Mouse (Mus musculus) frontal cortex, adult 2 months (tissue): ENCODE measurements around the gene Flrt3. TPM values are rescaled to one million over a fixed set of nuclear protein-coding genes. Genes with fewer than 3 reads are reported as not detected.

Source experiments
- DNase-seq, 2 experiments: peaks; one replicate each; pipeline ENCODE4 v3.0.0; 2022; ENCODE audit warnings: low spot score in 1 of 2; ENCODE audit errors: extremely low spot score in 1 of 2
- polyA plus RNA-seq: library from polyadenylated mRNA; depleted of rRNA; stranded (reverse); fragments of >200 nt; gene quantifications from 2 replicates; pipeline ENCODE4 v1.2.3, GENCODE M21; 2012; rRNA removed

Gene Flrt3
- polyA plus RNA-seq = 6.8 and 8.4 TPM in 2 replicates

DNA sequence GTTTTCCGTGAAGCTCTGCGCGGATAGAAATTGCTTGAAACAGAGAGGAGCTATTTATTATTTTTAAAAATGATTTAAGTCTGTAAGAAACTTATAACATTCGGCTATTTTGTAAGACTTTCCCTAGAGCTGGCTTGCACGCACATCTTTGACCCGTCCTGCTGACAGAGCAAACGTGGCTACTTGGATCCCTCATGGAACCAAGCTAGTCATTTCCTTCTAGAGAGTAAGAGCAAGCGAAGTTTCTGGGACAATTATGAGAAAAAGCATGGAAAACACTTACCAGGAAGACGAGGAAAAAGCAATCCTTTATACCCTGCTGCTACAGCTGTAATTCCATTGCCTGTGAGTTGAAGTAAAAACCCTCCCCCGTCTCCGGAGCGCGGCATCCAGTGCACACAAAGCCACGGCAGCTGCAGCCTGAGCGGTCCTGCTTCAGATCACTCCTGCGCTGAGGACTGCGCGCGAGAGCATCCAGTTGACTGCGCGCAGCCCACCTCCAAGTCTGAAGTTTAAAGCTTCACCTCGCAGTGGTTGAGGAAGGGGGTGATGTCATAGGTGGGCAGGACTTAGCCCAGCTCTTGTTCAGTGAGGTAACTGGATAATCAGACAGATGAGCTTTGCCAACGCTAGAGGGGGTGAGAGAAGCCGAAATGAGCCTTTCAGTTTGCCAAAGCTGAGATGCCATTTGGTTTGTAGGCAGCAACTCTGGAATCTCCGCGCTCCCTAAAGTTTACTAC, at the start of gene Flrt3:
Flrt3 (minus strand) TSS at position 507 of the 740 bp plus-strand sequence.
- DNase-seq = peak; percentile 96 to 98

DNA sequence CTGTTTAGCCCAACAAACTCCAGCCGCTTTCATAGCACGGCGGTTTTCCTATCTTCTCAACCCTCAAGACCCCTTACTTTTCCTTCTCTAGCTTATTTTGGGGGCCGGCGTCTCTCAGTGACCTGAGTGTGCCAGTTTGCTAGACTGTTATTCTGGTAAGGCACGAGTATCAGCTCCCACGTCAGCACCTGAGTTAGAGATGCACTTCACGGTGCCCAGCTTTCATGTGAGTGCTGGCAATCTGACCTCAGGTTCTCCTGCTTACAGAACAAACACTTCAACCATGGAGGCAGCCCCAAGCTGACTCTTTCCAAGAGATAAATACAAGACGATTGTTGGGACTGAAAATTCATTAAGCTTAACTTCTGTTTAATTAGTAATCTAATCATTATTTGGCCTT, 46.1 kb upstream of the Flrt3 start:
- no peak for DNase-seq

GRCm38 (mm10) chr2:140715822-140716221, 44.6 kb upstream of the Flrt3 start:
- no peak for DNase-seq

DNA sequence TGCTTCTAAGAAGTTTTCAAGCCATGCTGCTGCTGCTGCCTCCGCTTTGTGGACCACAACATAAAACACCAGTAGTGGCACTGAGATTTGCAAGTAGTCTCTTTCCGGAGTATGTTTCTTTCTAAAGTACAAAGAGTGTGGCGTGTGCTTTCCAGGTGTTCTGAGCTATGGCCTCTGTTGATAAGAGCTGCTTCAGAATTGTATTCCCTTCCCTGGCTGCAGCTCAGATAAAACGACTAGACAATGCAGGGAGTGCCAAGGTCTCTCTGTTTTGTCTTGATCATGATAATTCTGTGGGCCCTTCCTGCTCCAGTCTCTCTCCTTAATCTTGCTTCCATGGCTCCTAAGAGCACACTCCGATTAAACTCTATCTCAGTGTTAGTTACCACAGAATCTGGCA, 36.3 kb upstream of the Flrt3 start:
- no peak for DNase-seq

GRCm38 (mm10) chr2:140705278-140705677, 34.0 kb upstream of the Flrt3 start:
- DNase-seq = no peak

DNA sequence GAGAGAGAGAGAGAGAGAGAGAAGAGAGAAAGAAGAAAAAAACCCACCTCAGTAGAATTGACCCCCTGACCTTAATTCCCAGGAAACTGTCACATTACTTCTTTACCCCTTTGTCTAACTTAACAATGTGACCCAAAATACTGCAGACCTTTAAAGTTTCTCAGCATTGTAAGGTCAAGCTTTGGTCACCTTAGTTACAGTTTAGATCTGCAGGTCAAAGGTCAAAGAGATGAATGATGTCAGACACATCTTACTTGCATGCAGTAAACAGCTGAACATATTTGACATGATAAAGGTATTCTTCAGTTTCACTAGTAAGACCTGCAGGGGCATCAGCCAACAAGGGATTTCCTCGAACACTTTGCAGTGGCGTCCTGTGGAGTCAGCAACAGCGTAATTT, 32.9 kb upstream of the Flrt3 start:
- no peak for DNase-seq

DNA sequence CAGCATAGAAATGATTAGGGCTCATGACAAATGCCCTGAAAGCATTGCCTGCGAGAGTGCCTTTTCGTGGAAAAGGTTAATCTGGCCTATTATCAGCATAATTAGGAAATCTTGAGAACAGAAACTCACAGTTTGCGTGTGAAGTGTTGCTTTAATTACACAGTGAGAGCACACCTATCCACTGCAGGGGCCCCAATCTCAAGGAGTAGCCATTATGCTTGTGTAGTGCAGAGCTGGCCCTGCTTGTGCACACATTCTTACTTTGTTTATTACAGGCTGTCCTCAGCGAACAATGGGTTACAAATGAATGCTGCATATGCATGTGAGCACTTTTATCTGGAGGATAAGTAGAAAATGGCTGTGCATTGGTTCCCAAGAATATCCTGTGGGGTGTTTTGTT, 32.1 kb upstream of the Flrt3 start:
- no peak for DNase-seq

GRCm38 (mm10) chr2:140698585-140698984, 27.3 kb upstream of the Flrt3 start:
- no peak for DNase-seq

- no peak for DNase-seq
These were observed 22.6 kb upstream of the Flrt3 start for GRCm38 (mm10) chr2:140693845-140694244.

GRCm38 (mm10) chr2:140692461-140692860, 21.2 kb upstream of the Flrt3 start:
- no peak for DNase-seq

- no peak for DNase-seq
These were observed 20.1 kb upstream of the Flrt3 start for GRCm38 (mm10) chr2:140691403-140691802.

DNA sequence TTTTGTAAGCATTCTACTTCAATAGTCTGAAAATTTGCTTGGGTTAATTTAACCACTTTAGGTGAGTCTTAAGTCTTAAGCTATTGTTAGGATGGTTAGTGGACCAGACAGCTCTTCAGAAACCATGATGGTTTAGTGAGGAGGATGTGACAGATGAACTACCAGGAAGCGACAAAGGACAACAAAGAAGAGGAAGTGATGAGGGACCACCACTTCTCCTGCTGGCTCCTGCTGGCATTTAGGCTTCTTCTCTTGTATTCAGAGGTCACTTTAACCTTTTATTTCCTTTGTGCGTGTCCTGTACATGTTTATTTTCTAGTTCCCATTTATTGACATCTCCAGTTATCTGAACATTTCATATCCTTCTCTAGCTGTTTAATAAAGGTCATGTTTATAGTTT, 19.6 kb upstream of the Flrt3 start:
- DNase-seq = no peak

DNA sequence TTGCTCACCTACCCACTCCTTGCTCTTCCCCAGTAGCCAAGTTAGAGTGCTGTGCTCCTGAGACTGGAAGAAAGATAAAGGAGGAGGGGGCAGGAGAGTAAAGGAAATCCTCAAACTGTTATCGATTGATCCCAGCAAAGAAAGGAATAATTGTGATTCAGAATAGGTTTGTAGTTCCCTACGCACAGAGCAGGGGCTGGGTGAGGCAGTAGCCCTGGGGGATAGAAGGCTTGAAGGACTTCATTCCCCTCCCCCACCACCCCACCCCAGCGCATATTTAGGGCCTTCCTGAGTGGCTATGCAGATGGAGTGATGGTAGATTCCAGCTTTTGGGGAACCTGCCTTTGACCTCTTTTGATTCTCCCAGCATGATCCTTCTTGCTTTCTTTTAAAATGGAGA, 5.5 kb upstream of the Flrt3 start:
- no peak for DNase-seq

DNA sequence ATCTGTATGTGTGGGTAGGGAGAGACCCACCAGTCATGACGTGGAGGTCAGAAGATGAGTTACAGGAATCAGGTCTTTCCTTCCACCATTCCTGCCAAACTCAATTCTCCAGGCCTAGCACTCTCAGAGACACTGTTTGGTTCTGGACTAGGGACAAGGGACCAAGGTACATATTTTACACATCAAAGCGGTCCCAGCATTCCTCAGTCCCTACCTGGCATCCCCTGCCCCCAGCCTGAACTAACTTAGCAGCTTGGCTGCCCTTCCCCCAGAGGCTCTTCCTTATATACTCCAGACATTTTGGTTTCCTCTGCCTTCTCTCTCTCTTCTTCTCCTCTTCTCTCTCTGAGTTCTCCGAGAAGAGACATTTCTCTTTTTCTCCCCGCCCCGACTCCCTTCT, 2.2 kb upstream of the Flrt3 start:
- no peak for DNase-seq

DNA sequence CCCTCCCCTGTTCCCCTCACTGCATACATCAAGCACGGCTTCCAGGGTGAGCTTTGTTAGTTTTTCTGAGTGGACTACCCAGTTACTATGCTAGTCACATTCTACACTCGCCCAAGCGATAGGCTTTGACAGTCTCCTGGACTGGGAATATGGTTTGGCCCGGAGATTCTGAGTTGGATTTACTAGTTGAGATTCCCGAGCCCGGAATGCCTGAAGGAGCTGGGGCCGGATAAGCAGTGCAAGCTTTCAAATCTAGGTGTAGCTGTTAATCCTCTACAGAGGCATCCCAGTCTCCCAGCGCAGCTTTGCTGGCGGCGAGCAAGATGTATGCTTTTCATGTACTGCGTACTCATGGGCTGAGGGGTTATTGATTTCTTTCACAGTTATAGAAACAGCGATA, 812 bp downstream of the Flrt3 start:
- peak; percentile 40 to 71 for DNase-seq

- no peak for DNase-seq
These were observed 1.5 kb downstream of the Flrt3 start for GRCm38 (mm10) chr2:140669786-140670185.

DNA sequence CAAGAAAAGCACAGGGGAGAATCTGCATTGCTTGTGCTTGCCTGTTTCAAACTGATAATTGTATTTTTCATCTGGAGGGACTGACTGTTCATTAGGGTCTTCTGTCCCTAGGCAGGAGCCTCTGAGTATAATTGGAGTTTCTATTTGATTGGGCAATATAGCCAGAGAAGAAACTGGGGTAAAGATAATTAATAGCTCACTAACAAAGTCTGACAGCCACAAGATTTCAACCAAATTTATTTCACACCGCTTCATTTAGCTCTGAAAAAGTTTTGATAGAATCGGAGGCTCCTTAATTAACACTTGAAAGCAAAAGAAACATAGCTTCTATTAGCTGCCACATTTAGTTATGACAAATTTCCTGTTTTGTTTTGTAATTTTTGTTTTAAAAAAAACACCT, 2.2 kb downstream of the Flrt3 start:
- DNase-seq = no peak

DNA sequence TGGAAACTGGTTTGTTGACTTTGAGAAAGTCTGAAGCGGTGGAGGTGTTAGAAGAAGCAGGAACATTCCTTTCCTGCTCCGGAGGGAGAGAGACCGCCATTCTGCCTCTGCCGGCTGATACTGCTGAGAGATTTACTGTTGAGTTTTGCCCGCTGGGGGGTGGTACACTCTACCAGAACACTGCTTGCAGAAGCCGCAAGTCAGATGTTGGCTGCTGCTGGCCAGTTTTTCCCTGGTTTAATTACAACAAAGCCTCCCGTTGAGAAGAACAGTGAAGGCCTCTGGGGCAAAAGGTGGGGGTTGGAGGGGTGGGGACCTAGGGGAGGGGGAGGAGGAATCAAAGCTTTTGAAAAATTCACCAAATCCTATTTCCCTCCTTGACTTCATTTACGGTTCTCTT, 3.0 kb downstream of the Flrt3 start:
- peak; percentile 65 to 90 for DNase-seq

GRCm38 (mm10) chr2:140667261-140668047, 3.8 kb downstream of the Flrt3 start:
- DNase-seq = no peak

GRCm38 (mm10) chr2:140666846-140667245, 4.4 kb downstream of the Flrt3 start:
- no peak for DNase-seq

- DNase-seq = no peak
These were observed 6.9 kb downstream of the Flrt3 start for GRCm38 (mm10) chr2:140664381-140664780.

DNA sequence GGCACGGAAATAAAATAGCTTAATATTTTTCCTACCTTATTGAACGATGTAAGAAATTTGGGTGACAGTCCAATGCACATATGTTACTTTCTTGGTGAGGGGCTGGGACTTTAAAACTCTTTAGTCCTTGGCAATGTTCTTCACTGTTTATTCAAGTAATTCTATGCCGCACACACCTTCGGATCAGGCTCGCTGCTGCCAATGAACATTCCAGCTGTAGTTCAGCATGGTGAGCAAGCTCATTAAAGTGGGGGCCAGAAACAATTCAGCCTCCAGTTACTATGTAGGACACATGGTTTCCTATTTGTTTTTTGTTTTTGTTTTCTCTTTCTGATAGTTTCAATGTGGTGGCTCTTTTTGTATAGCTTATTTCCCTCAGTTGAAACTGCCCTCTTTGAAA, 8.6 kb downstream of the Flrt3 start:
- no peak for DNase-seq
